Comparison of ENCODE assay signal across 12 mouse cellular contexts in the genomic region with DNA sequence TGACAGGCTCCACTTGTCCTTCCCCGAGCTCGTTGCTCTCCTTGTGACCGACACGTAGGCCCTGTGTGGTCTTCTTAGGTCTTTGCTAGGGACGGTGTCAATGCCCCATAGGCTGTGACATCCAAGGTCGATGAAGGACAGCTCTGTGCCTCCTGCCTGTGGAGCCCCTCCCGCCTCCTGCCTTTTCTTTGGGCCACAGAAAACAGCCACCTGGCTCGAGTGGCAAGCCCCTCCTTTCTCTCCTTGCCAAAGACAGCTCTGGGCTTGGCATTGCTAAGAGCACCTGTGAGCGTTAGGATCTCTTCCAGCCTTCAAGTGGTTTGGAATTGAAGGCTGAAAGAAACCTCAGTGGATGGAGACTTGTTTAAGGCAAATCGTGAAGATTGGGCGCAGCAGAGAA.
A peak's percentile ranks its signal among the peaks of the same experiment; 100 is the strongest.
DNase-seq lines count a peak whose midpoint lies in the region.
"Had no signal": no experiment of that assay in that cellular context is flagged by ENCODE, and none has a peak within 500 bp of the region (broad histone marks: within the 10 kb centered on the region; RNA-seq: fewer than 3 reads in every experiment).

No protein-coding gene starts in this region.

- peak; percentile 34 for DNase-seq in left cerebral cortex, postnatal 4 days
- DNase-seq in left cerebral cortex, postnatal 10 days (ENCODE audit: extremely low spot score in 1 of 2, low spot score in 2 of 2) = no peak
- peak; percentile 51 for DNase-seq in cerebellum, adult 8-10 months
- peak; percentile 78 to 86 for DNase-seq in cerebellum, postnatal 14 days
- DNase-seq in spleen, postnatal 10 days (ENCODE audit: low spot score in 2 of 2) = no peak
- no peak for DNase-seq in lung, postnatal 10 days
- DNase-seq in lung, postnatal 25 days (ENCODE audit: low spot score) = no peak
- DNase-seq: adrenal gland, postnatal 10 days; gastrocnemius, postnatal 10 days; heart, adult 18-20 months; heart, postnatal 10 days; heart, postnatal 4 days had no signal

- intact Hi-C loops in left cerebral cortex, postnatal 4 days (cut with DNase I) = no loop called here
- intact Hi-C loops in left cerebral cortex, postnatal 10 days (cut with DNase I) = no loop called here

Comparison
In these comparisons a context has a peak if more than half of its experiments do, and no peak if none do; other contexts are left out.
1. DNase-seq: peak in left cerebral cortex, postnatal 4 days (single experiment), cerebellum, adult 8-10 months (single experiment) and cerebellum, postnatal 14 days (2 of 2); none in left cerebral cortex, postnatal 10 days (0 of 2), spleen, postnatal 10 days (0 of 2), lung, postnatal 10 days (single experiment) and lung, postnatal 25 days (single experiment).